7 mouse cellular contexts compared by ENCODE assay signal in the genomic region with DNA sequence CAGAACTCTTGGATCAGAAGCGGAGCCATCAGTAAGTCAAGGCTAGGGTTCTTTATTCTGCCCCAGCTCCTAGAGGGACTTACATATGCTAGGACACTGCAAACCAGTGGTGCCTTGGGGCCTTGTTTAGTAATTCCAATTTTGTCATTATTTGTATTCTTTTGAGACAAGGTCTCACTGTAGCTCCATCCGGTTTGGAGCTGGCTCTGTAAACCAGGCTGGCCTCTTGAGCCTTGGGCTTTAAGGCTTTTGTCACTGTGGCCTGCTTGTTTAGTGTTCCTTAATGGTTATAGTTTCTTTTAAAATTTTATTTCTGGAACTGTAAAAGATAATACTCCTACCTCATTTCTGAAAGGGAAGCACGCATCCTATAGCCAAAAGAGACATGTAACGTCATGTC. TPM values are rescaled to one million over a fixed set of nuclear protein-coding genes. Genes with fewer than 3 reads are reported as not detected.
DNase-seq lines count a peak whose midpoint lies in the region; ATAC-seq and TF ChIP-seq lines count a peak whose summit lies in the region.

No protein-coding gene starts in this region.

- H3K27ac ChIP-seq in left cerebral cortex, adult 2 months, result no peak overlapping the region
- no peak overlapping the region for H3K27ac ChIP-seq in forebrain, embryonic 12.5 days
- H3K27ac ChIP-seq in limb, embryonic 14.5 days (replicated peaks; ENCODE audit: low read depth, low read length), result no peak overlapping the region
- no peak overlapping the region for H3K27ac ChIP-seq in neural tube, embryonic 15.5 days (replicated peaks)
- no peak overlapping the region for H3K27ac ChIP-seq in cerebellum, adult 2 months (ENCODE audit: insufficient read depth, low read length)

- no peak for DNase-seq in left cerebral cortex, adult 2 months (ENCODE audit: extremely low spot score in 1 of 2, low spot score in 2 of 2)
- DNase-seq in left cerebral cortex, adult 9 months (ENCODE audit: low spot score in 2 of 2), result no peak
- DNase-seq in limb, embryonic 14.5 days (ENCODE audit: low spot score), result no peak
- no peak for DNase-seq in cerebellum, adult 8-10 months
- DNase-seq in cerebellum, adult 2 months, result no peak

- no peaks in the 10 kb centered on the region for H3K27me3 ChIP-seq in forebrain, embryonic 12.5 days
- no peaks in the 10 kb centered on the region for H3K27me3 ChIP-seq in limb, embryonic 14.5 days (ENCODE audit: control insufficient read depth, insufficient read depth, low read length)
- H3K27me3 ChIP-seq in neural tube, embryonic 15.5 days (replicated peaks), result no peaks in the 10 kb centered on the region
- H3K27me3 ChIP-seq in cerebellum, adult 2 months (ENCODE audit: control insufficient read depth, insufficient read depth, low read length), result no peaks in the 10 kb centered on the region

- H3K4me3 ChIP-seq in left cerebral cortex, adult 2 months, result peak overlapping the region; percentile 83
- H3K4me3 ChIP-seq in forebrain, embryonic 12.5 days (replicated peaks), result no peak overlapping the region
- H3K4me3 ChIP-seq in limb, embryonic 14.5 days (replicated peaks; ENCODE audit: low read length), result no peak overlapping the region
- 0 out of 2 replicates have a peak overlapping the region, but pooled peaks have one; percentile 96 for H3K4me3 ChIP-seq in neural tube, embryonic 15.5 days (replicated peaks)
- no peak overlapping the region for H3K4me3 ChIP-seq in cerebellum, adult 2 months (replicated peaks; ENCODE audit: insufficient read depth, low read depth, low read length)

- peak overlapping the region; percentile 8; the same call in 1 of the 2 replicates for H3K4me2 ChIP-seq in forebrain, embryonic 12.5 days
- peak overlapping the region; percentile 63 for H3K4me2 ChIP-seq in limb, embryonic 14.5 days (replicated peaks; ENCODE audit: low read depth, low read length, severe bottlenecking)
- H3K4me2 ChIP-seq in neural tube, embryonic 15.5 days, result peak overlapping the region; percentile 78

- peaks cover 33% of the 10 kb centered on the region for H3K4me1 ChIP-seq in forebrain, embryonic 12.5 days
- peaks cover 21% of the 10 kb centered on the region for H3K4me1 ChIP-seq in limb, embryonic 14.5 days (ENCODE audit: control insufficient read depth, insufficient read depth, low read length)
- peaks cover 39% of the 10 kb centered on the region for H3K4me1 ChIP-seq in neural tube, embryonic 15.5 days
- H3K4me1 ChIP-seq in cerebellum, adult 2 months (ENCODE audit: control insufficient read depth, insufficient read depth, low read length), result peaks cover 5% of the 10 kb centered on the region

- TF ChIP-seq POLR2A in limb, embryonic 14.5 days (IDR thresholded peaks at IDR 0.05; ENCODE audit: borderline replicate concordance, extremely low read depth, insufficient read depth, insufficient read length), result no peak
- TF ChIP-seq POLR2A in cerebellum, adult 2 months (IDR thresholded peaks at IDR 0.05; ENCODE audit: borderline replicate concordance, insufficient read depth, low read length), result no peak

- no peak overlapping the region for H3K9ac ChIP-seq in forebrain, embryonic 12.5 days
- H3K9ac ChIP-seq in limb, embryonic 14.5 days (ENCODE audit: low read depth, low read length, severe bottlenecking), result no peak overlapping the region
- H3K9ac ChIP-seq in neural tube, embryonic 15.5 days (replicated peaks), result peak overlapping the region; percentile 29; the same call in 1 of the 2 replicates

- TF ChIP-seq CTCF in left cerebral cortex, adult 2 months (IDR thresholded peaks at IDR 0.05), result no peak
- TF ChIP-seq CTCF in cerebellum, adult 2 months (IDR thresholded peaks at IDR 0.05; ENCODE audit: borderline replicate concordance, insufficient read depth, low read depth, low read length), result no peak

- no peaks in the 10 kb centered on the region for H3K9me3 ChIP-seq in forebrain, embryonic 12.5 days
- H3K9me3 ChIP-seq in limb, embryonic 14.5 days (ENCODE audit: control insufficient read depth, low read length), result no peaks in the 10 kb centered on the region
- no peaks in the 10 kb centered on the region for H3K9me3 ChIP-seq in neural tube, embryonic 15.5 days (replicated peaks)

- no peak for ATAC-seq in forebrain, embryonic 12.5 days (ENCODE audit: low FRiP score)
- no peak for ATAC-seq in limb, embryonic 14.5 days (ENCODE audit: low FRiP score, low read depth)
- no peak for ATAC-seq in neural tube, embryonic 15.5 days (ENCODE audit: low FRiP score)

- peaks cover 12% of the 10 kb centered on the region for H3K36me3 ChIP-seq in forebrain, embryonic 12.5 days (replicated peaks)
- peaks cover 3% of the 10 kb centered on the region; the same call in 1 of the 2 replicates for H3K36me3 ChIP-seq in limb, embryonic 14.5 days (ENCODE audit: control insufficient read depth, insufficient read depth, low read length)
- peaks cover 16% of the 10 kb centered on the region; the same call in 1 of the 2 replicates for H3K36me3 ChIP-seq in neural tube, embryonic 15.5 days

- intact Hi-C loops in left cerebral cortex, adult 2 months (cut with DNase I), result loop anchor here (10.0 kb wide), 1 partner anchor 665 kb away; a partner anchor contains a TSS

- WGBS in forebrain, embryonic 12.5 days, result 81% methylated on average over 4 of the region's 4 CpGs
- 72% methylated on average over 4 of the region's 4 CpGs for WGBS in limb, embryonic 14.5 days
- 80% methylated on average over 4 of the region's 4 CpGs for WGBS in neural tube, embryonic 15.5 days
- 71% methylated on average over 4 of the region's 4 CpGs for WGBS in cerebellum, adult 2 months

RNA-seq across cellular contexts. Expression of a gene that starts 2.4 kb away (rescaled TPM):
- 100 to 1,000 TPM; 199 to 201 TPM for total RNA-seq in left cerebral cortex, adult 2 months (2021)
- polyA plus RNA-seq in forebrain, embryonic 12.5 days (2016; fragmentation: Nextera tagmentation; extraction: Ambion mirVana), result 33.9 and 39.5 TPM in 2 replicates
- polyA plus RNA-seq in limb, embryonic 14.5 days (2012; rRNA removed), result 72.9 and 81.9 TPM in 2 replicates
- 22.0 and 24.6 TPM in 2 replicates for polyA plus RNA-seq in limb, embryonic 14.5 days (2014; fragmentation: Nextera tagmentation; extraction: Ambion mirVana)
- polyA plus RNA-seq in neural tube, embryonic 15.5 days (2015; fragmentation: Nextera tagmentation; extraction: Ambion mirVana), result 38.9 and 42.0 TPM in 2 replicates
- 157 and 163 TPM in 2 replicates for polyA plus RNA-seq in cerebellum, adult 2 months (2012; rRNA removed)

Comparison
In these comparisons a context has a peak if more than half of its experiments do, and no peak if none do; other contexts are left out.
1. H3K4me3 ChIP-seq: peak in left cerebral cortex, adult 2 months (single experiment) and neural tube, embryonic 15.5 days (single experiment); none in forebrain, embryonic 12.5 days (single experiment), limb, embryonic 14.5 days (single experiment) and cerebellum, adult 2 months (single experiment).
2. H3K4me2 ChIP-seq: peak in every context shown above with its lines; median percentile 78 in neural tube, embryonic 15.5 days; 63 in limb, embryonic 14.5 days; 8 in forebrain, embryonic 12.5 days.